Comparison of ENCODE assay signal across 8 mouse cellular contexts in genomic region chr5:143731483-143732112, GRCm38 (mm10). TPM values are rescaled to one million over a fixed set of nuclear protein-coding genes. Genes with fewer than 3 reads are reported as not detected.
DNase-seq lines count a peak whose midpoint lies in the region; ATAC-seq and TF ChIP-seq lines count a peak whose summit lies in the region.

No protein-coding gene starts in this region.

- peak overlapping the region; percentile 97 for H3K9ac ChIP-seq in heart, embryonic 14.5 days (ENCODE audit: low read length)
- peak overlapping the region; percentile 98 for H3K9ac ChIP-seq in limb, embryonic 12.5 days (replicated peaks)
- peak overlapping the region; percentile 98 for H3K9ac ChIP-seq in midbrain, postnatal 0 days (replicated peaks; ENCODE audit: low read length, poor library complexity, severe bottlenecking)

- H3K27ac ChIP-seq in cortical plate, adult 2 months (ENCODE audit: insufficient read depth, low read length) = peak overlapping the region; percentile 83; the same call in 1 of the 2 replicates
- H3K27ac ChIP-seq in heart, embryonic 14.5 days (replicated peaks in 1 of 2; ENCODE audit: control insufficient read depth in 1 of 2, insufficient read depth in 1 of 2, low read depth in 2 of 2, low read length in 2 of 2) = peak overlapping the region; percentile 46 to 91; a peak in 3 of 4 replicates
- H3K27ac ChIP-seq in limb, embryonic 12.5 days = peak overlapping the region; percentile 93
- peak overlapping the region; percentile 87 for H3K27ac ChIP-seq in midbrain, postnatal 0 days (ENCODE audit: low read depth, low read length)

- no peaks in the 10 kb centered on the region for H3K27me3 ChIP-seq in heart, embryonic 14.5 days (ENCODE audit: control insufficient read depth, insufficient read depth, low read length)
- no peaks in the 10 kb centered on the region; the same call in 1 of the 2 replicates for H3K27me3 ChIP-seq in limb, embryonic 12.5 days
- peaks cover 7% of the 10 kb centered on the region; the same call in 1 of the 2 replicates for H3K27me3 ChIP-seq in midbrain, postnatal 0 days (ENCODE audit: insufficient read depth, low read length)

- DNase-seq in lung, adult 2 months = peak; percentile 30
- no peak for DNase-seq in lung, postnatal 25 days (ENCODE audit: low spot score)
- no peak for DNase-seq in midbrain, postnatal 0 days (ENCODE audit: low spot score)
- DNase-seq in thymus, postnatal 10 days (ENCODE audit: low spot score in 2 of 2) = peak; percentile 30 to 38
- no peak for DNase-seq in right cerebral cortex, postnatal 36 days (ENCODE audit: low spot score in 2 of 2)

- under 1% methylated on average over 76 of the region's 82 CpGs for whole genome bisulfite sequencing in lung, adult 2 months
- 2% methylated on average over 42 of the region's 82 CpGs for WGBS in heart, embryonic 14.5 days
- WGBS in limb, embryonic 12.5 days = under 1% methylated on average over 75 of the region's 82 CpGs
- 0% methylated on average over 11 of the region's 82 CpGs for WGBS in midbrain, postnatal 0 days

- no peak for TF ChIP-seq CTCF in lung, adult 2 months (IDR thresholded peaks at IDR 0.05; ENCODE audit: insufficient read depth, low read length)
- no peak for TF ChIP-seq CTCF in cortical plate, adult 2 months (IDR thresholded peaks at IDR 0.05; ENCODE audit: extremely low read depth, insufficient read depth, low read length)
- no peak for TF ChIP-seq CTCF in midbrain, postnatal 0 days (IDR thresholded peaks at IDR 0.05)

- H3K9me3 ChIP-seq in heart, embryonic 14.5 days (ENCODE audit: control insufficient read depth, low read length) = no peaks in the 10 kb centered on the region
- no peaks in the 10 kb centered on the region for H3K9me3 ChIP-seq in limb, embryonic 12.5 days
- H3K9me3 ChIP-seq in midbrain, postnatal 0 days (ENCODE audit: low read length) = no peaks in the 10 kb centered on the region

- no peaks in the 10 kb centered on the region; the same call in 1 of the 2 replicates for H3K4me1 ChIP-seq in lung, adult 2 months (ENCODE audit: control insufficient read depth, insufficient read depth, low read length)
- H3K4me1 ChIP-seq in cortical plate, adult 2 months (ENCODE audit: control insufficient read depth, insufficient read depth, low read length) = no peaks in the 10 kb centered on the region; the same call in none of the 2 replicates
- H3K4me1 ChIP-seq in heart, embryonic 14.5 days (ENCODE audit: control insufficient read depth in 2 of 2, insufficient read depth in 2 of 2, low read length in 2 of 2) = peaks cover 4 to 12% of the 10 kb centered on the region in 2 experiments
- H3K4me1 ChIP-seq in limb, embryonic 12.5 days (replicated peaks) = peaks cover 22% of the 10 kb centered on the region
- H3K4me1 ChIP-seq in midbrain, postnatal 0 days (ENCODE audit: insufficient read depth, low read length) = no peaks in the 10 kb centered on the region; the same call in 1 of the 2 replicates

- H3K4me2 ChIP-seq in heart, embryonic 14.5 days (ENCODE audit: low read length) = peak overlapping the region; percentile 85
- peak overlapping the region; percentile 73 for H3K4me2 ChIP-seq in limb, embryonic 12.5 days
- H3K4me2 ChIP-seq in midbrain, postnatal 0 days (ENCODE audit: low read depth, low read length, poor library complexity, severe bottlenecking) = peak overlapping the region; percentile 96

- no peak for TF ChIP-seq POLR2A in lung, adult 2 months (IDR thresholded peaks at IDR 0.05; ENCODE audit: borderline replicate concordance, extremely low read depth, low read depth, low read length)
- TF ChIP-seq POLR2A in cortical plate, adult 2 months (IDR thresholded peaks at IDR 0.05; ENCODE audit: extremely low read depth, insufficient read depth, low read length) = no peak

- H3K36me3 ChIP-seq in heart, embryonic 14.5 days (ENCODE audit: control insufficient read depth, insufficient read depth, low read length) = peaks cover 15% of the 10 kb centered on the region
- H3K36me3 ChIP-seq in limb, embryonic 12.5 days = peaks cover 14% of the 10 kb centered on the region
- peaks cover 8% of the 10 kb centered on the region for H3K36me3 ChIP-seq in midbrain, postnatal 0 days (ENCODE audit: insufficient read depth, low read length)

- H3K4me3 ChIP-seq in lung, adult 2 months (replicated peaks; ENCODE audit: extremely low read depth, low read depth, low read length) = peak overlapping the region; percentile 96
- H3K4me3 ChIP-seq in cortical plate, adult 2 months (ENCODE audit: insufficient read depth, low read length) = peak overlapping the region; percentile 60
- peak overlapping the region; percentile 69 to 97 for H3K4me3 ChIP-seq in heart, embryonic 14.5 days (ENCODE audit: control insufficient read depth in 1 of 2, insufficient read depth in 1 of 2, low read depth in 1 of 2, low read length in 2 of 2)
- peak overlapping the region; percentile 98 for H3K4me3 ChIP-seq in limb, embryonic 12.5 days (replicated peaks)
- H3K4me3 ChIP-seq in midbrain, postnatal 0 days (ENCODE audit: low read depth, low read length) = peak overlapping the region; percentile 93

- ATAC-seq in heart, embryonic 14.5 days (ENCODE audit: insufficient number of reproducible peaks, insufficient read depth, low FRiP score, low read depth) = peak; percentile 45
- peak; percentile 33 for ATAC-seq in limb, embryonic 12.5 days (ENCODE audit: insufficient number of reproducible peaks, insufficient read depth, low FRiP score, low TSS enrichment, low read depth)
- no peak; the same call in 1 of the 2 replicates for ATAC-seq in midbrain, postnatal 0 days (ENCODE audit: low FRiP score)

RNA-seq across cellular contexts. Expression of gene Usp42, which starts 0.5 kb away (rescaled TPM):
- polyA plus RNA-seq in lung, adult 2 months (2012; rRNA removed) = 6.9 and 7.6 TPM in 2 replicates
- polyA plus RNA-seq in cortical plate, adult 2 months (2012; rRNA removed) = 10.9 and 12.4 TPM in 2 replicates
- polyA plus RNA-seq in heart, embryonic 14.5 days (2014; fragmentation: Nextera tagmentation; extraction: Ambion mirVana) = 12.6 and 12.8 TPM in 2 replicates
- polyA plus RNA-seq in limb, embryonic 12.5 days (2016; fragmentation: Nextera tagmentation; extraction: Ambion mirVana) = 32.4 and 34.4 TPM in 2 replicates
- total RNA-seq in midbrain, postnatal 0 days (2014; rRNA removed) = 23.1 and 24.3 TPM in 2 replicates
- polyA plus RNA-seq in midbrain, postnatal 0 days (2015; fragmentation: Nextera tagmentation; extraction: Ambion mirVana) = 18.8 TPM in 2 replicates

Comparison
In these comparisons a context has a peak if more than half of its experiments do, and no peak if none do; other contexts are left out.
1. DNase-seq: peak in lung, adult 2 months (single experiment) and thymus, postnatal 10 days (2 of 2); none in lung, postnatal 25 days (single experiment), midbrain, postnatal 0 days (single experiment) and right cerebral cortex, postnatal 36 days (0 of 2).
2. Peak in every context shown above with its lines, with median percentiles within 50 percentile points of each other: H3K4me3 ChIP-seq, H3K27ac ChIP-seq, H3K4me2 ChIP-seq and H3K9ac ChIP-seq.